Mouse (Mus musculus) midbrain, postnatal 0 days (tissue): ENCODE data around the gene Depdc1b. TPM values are rescaled to one million over a fixed set of nuclear protein-coding genes. Genes with fewer than 3 reads are reported as not detected.

Experiments
- ATAC-seq: fragments of 200-750 bp; cut with Nextera tagmentation; 2 replicates; pipeline ENCODE4 v1.8.0; 2017; ENCODE audit warnings: moderate number of reproducible peaks, mild to moderate bottlenecking, moderate TSS enrichment, moderate library complexity; ENCODE audit not compliant: low FRiP score
- DNase-seq: peaks from one replicate; pipeline ENCODE4 v3.0.0-alpha.2; 2015; ENCODE audit warnings: low spot score
- H3K27ac ChIP-seq: fragments of 300-500 bp; sonication (generic); 2 replicates; pipeline ENCODE4 v1.5.1; 2014; ENCODE audit warnings: low read depth, mild to moderate bottlenecking, low read length, mixed read lengths
- H3K27me3 ChIP-seq: fragments of 300-500 bp; sonication (generic); 2 replicates; pipeline ENCODE4 v1.6.1; 2014; ENCODE audit warnings: low read length, control low read depth, mixed read lengths; ENCODE audit not compliant: insufficient read depth
- H3K36me3 ChIP-seq: fragments of 300-500 bp; sonication (generic); 2 replicates; pipeline ENCODE4 v1.6.1; 2014; ENCODE audit warnings: low read length, control low read depth, mixed read lengths; ENCODE audit not compliant: insufficient read depth
- H3K4me1 ChIP-seq: fragments of 300-500 bp; sonication (generic); 2 replicates; pipeline ENCODE4 v1.6.1; 2014; ENCODE audit warnings: mild to moderate bottlenecking, control low read depth, antibody characterized with exemption, low read length, mixed read lengths; ENCODE audit not compliant: insufficient read depth
- H3K4me2 ChIP-seq: fragments of 300-500 bp; sonication (generic); 2 replicates; pipeline ENCODE4 v1.6.1; 2014; ENCODE audit warnings: low read depth, mild to moderate bottlenecking, low read length, mixed read lengths; ENCODE audit not compliant: poor library complexity, severe bottlenecking
- H3K4me3 ChIP-seq: fragments of 300-500 bp; sonication (generic); 2 replicates; pipeline ENCODE4 v1.5.1; 2014; ENCODE audit warnings: low read depth, mild to moderate bottlenecking, low read length, moderate library complexity
- H3K9ac ChIP-seq: fragments of 300-500 bp; sonication (generic); replicated peaks from 2 replicates; pipeline ENCODE4 v1.6.1; 2014; ENCODE audit warnings: mild to moderate bottlenecking, low read length, moderate library complexity, mixed read lengths; ENCODE audit not compliant: poor library complexity, severe bottlenecking
- H3K9me3 ChIP-seq: fragments of 300-500 bp; sonication (generic); 2 replicates; pipeline ENCODE4 v1.6.1; 2016; ENCODE audit warnings: low read length, control low read depth
- CTCF ChIP-seq: IDR thresholded peaks from 2 replicates; pipeline ENCODE4 v1.5.1; 2016; ENCODE audit warnings: antibody characterized with exemption, mild to moderate bottlenecking
- WGBS: fragments of 180-500 bp; shearing (Covaris S2); extraction: QIAGEN DNeasy Blood & Tissue Kit; methylation state at CpG from one replicate; pipeline ENCODE4 v1.1.7; 2014; 5-methylcytosine and 5-hydroxymethylcytosine counted together
- polyA plus RNA-seq: library from polyadenylated mRNA; unstranded; fragments of >200 nt; fragmentation: Nextera tagmentation; extraction: Ambion mirVana; gene quantifications from 2 replicates; pipeline ENCODE4 v1.2.1, GENCODE M21; 2015
- total RNA-seq: library from RNA; depleted of rRNA; stranded (reverse); fragments of >200 nt; gene quantifications from 2 replicates; pipeline ENCODE4 v1.2.3, GENCODE M21; 2014

Gene Depdc1b
- total and polyA plus RNA-seq, 2 experiments from 2014 or later: 0.64 to 1.0 TPM

DNA sequence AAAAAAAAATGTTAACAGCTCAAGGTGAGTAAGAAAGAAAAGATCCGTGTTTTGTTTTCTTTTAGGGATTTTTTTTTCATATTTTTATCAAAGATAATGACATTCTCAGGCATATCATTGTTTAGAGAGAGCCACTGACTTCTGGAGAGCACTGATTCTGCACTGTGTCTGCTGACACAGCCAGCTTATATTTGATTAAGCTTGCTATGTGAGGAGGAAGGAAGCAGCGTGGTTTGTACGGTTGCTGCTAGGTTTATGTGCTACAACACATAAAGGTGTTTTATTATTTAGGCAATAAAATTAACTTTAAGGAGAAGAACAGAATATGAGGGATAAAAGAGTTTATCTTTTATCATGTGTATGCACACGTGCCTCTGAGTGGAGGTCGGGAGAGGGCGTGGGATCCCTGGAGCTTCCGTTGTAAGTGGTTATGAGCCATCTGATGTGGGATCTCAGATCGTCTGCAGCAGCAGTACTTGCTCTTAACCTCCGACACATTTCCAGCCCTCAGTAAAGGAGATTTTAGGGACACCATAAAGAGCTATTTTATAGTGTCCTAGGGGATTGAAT, 55.3 kb downstream of the Depdc1b start:
- Histone ChIP-seq H3K4me2 (no peak overlapping the region), H3K27ac (no peak overlapping the region), H3K27me3 (no peaks in the 10 kb centered on the region), H3K36me3 (no peaks in the 10 kb centered on the region), H3K4me1 (no peaks in the 10 kb centered on the region), H3K4me3 (no peak overlapping the region), H3K9ac (no peak overlapping the region), H3K9me3 (no peaks in the 10 kb centered on the region)
- TF ChIP-seq CTCF: no peak
- WGBS: 70% methylated on average over 9 of the region's 9 CpGs
- DNase-seq (no peak), ATAC-seq (no peak)

- H3K9me3 ChIP-seq: no peaks in the 10 kb centered on the region
- DNase-seq (no peak), ATAC-seq (no peak)
- H3K9ac ChIP-seq: no peak overlapping the region
- no peak overlapping the region for H3K27ac ChIP-seq
- no peak overlapping the region for H3K4me2 ChIP-seq
- no peaks in the 10 kb centered on the region for H3K36me3 ChIP-seq
- no peaks in the 10 kb centered on the region for H3K27me3 ChIP-seq
- no peaks in the 10 kb centered on the region for H3K4me1 ChIP-seq
- TF ChIP-seq CTCF: no peak
- WGBS: 97% methylated on average over 1 of the region's 1 CpGs
- H3K4me3 ChIP-seq: no peak overlapping the region
Measured at GRCm38 (mm10) chr13:108373231-108373630, 57.1 kb downstream of the Depdc1b start.

- Histone ChIP-seq H3K27ac (no peak overlapping the region), H3K27me3 (no peaks in the 10 kb centered on the region), H3K36me3 (no peaks in the 10 kb centered on the region), H3K4me1 (no peaks in the 10 kb centered on the region), H3K9ac (no peak overlapping the region), H3K9me3 (no peaks in the 10 kb centered on the region), H3K4me2 (no peak overlapping the region), H3K4me3 (no peak overlapping the region)
- 75% methylated on average over 2 of the region's 2 CpGs for WGBS
- ATAC-seq: no peak
- no peak for TF ChIP-seq CTCF
- no peak for DNase-seq
Measured at GRCm38 (mm10) chr13:108376637-108377036, 60.5 kb downstream of the Depdc1b start.

- no peak for TF ChIP-seq CTCF
- no peaks in the 10 kb centered on the region for H3K9me3 ChIP-seq
- 88% methylated on average over 3 of the region's 3 CpGs for WGBS
Measured at GRCm38 (mm10) chr13:108381161-108381560, 65.0 kb downstream of the Depdc1b start.

DNA sequence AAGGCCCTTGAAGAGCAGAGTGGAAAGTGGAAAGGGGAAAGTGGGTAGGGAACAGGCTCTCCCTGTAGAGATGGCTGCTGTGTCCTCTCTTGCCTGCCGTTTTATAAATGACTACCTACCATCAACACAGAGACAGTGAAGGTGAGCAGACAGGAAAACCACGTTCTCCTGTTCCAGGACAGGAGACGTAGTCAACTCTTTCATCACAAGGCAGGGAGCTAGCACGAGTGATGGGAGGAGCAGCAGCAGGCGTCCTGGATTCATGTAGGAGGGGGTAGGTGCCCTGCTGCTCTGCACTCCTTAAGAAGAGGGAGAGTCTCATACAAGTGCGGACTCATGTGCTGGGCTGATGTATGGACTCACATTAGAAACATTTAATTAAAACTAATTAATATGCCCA, 66.9 kb downstream of the Depdc1b start:
- Histone ChIP-seq H3K9ac (no peak overlapping the region), H3K4me1 (no peaks in the 10 kb centered on the region), H3K27me3 (no peaks in the 10 kb centered on the region), H3K4me2 (no peak overlapping the region), H3K27ac (no peak overlapping the region), H3K4me3 (no peak overlapping the region), H3K9me3 (no peaks in the 10 kb centered on the region), H3K36me3 (no peaks in the 10 kb centered on the region)
- DNase-seq: no peak
- ATAC-seq: no peak
- no peak for TF ChIP-seq CTCF
- 76% methylated on average over 6 of the region's 6 CpGs for WGBS

More at GRCm38 (mm10) chr13:108381161-108381560, 65.0 kb downstream of the Depdc1b start:
- Histone ChIP-seq H3K27me3 (no peaks in the 10 kb centered on the region), H3K4me2 (no peak overlapping the region), H3K4me1 (no peaks in the 10 kb centered on the region), H3K9ac (no peak overlapping the region), H3K4me3 (no peak overlapping the region), H3K27ac (no peak overlapping the region), H3K36me3 (no peaks in the 10 kb centered on the region)
- DNase-seq (no peak), ATAC-seq (no peak)

DNA sequence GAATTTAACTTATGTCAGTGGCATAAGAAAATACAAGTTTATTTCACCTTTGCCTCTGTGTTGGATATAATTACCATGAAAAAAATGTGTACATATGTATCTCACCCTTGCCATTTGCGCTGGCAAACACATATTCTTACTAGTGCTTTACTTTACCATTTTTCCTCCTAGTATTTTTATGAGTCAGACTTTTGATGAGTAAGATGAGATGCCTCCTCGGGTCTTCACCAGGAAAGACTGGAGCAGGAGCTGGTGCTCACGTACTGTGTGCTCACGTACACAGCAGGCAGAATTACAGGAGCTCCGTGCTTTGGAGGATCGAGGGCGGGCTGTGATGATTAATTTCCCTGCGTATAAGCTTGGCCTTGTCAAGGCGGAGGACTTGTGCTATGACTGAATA, 69.9 kb downstream of the Depdc1b start:
- WGBS: 87% methylated on average over 9 of the region's 9 CpGs
- ATAC-seq: no peak

More for the DNA sequence above, 69.9 kb downstream of the Depdc1b start:
- Histone ChIP-seq H3K36me3 (no peaks in the 10 kb centered on the region), H3K4me1 (no peaks in the 10 kb centered on the region), H3K27ac (no peak overlapping the region), H3K4me2 (no peak overlapping the region), H3K27me3 (no peaks in the 10 kb centered on the region), H3K4me3 (no peak overlapping the region), H3K9me3 (no peaks in the 10 kb centered on the region), H3K9ac (no peak overlapping the region)
- no peak for TF ChIP-seq CTCF
- no peak for DNase-seq
